Mouse (Mus musculus): ENCODE data around the gene Gm266.
"Not testable (repeated sequence)": the region's sequence is repeated elsewhere in the genome, so short reads cannot be mapped to it uniquely, and the experiment has no call there.

The Gm266 gene

DNA sequence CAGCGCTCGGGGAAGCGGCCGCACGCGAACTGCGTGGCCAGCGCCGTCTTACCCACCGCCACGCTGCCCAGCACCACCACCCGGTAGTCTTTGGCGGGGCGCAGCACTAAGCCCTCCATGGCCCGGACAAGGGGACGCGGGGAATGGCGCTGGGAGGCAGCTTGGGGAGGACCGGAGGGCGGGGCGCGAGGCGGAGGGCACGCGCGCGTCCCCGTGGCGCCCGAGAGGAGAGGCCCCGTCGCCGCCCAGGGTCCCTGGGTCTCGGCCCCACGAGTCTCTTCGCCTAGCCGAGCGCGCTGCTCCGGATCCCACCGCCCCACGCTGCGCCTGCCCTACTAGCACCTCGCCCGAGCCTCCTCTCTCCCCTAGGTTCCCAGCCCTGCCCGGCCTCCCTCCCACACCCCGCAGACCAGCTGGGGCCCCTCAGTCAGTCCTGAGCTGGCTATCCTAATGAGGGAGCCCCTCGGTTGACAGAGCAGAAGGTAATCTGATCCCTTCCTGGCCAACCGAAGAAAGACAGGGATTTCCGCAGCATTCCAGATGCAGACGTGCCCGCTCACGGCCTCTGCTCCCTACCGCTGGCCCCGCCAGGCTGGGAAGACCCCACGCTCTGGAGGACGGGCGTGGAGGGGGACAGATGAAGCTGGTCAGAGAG, at the start of gene Gm266:
Gm266 (minus strand) TSS at position 172 of the 655 bp plus-strand sequence.
- no peak for DNase-seq (ENCODE audit: low spot score)

DNA sequence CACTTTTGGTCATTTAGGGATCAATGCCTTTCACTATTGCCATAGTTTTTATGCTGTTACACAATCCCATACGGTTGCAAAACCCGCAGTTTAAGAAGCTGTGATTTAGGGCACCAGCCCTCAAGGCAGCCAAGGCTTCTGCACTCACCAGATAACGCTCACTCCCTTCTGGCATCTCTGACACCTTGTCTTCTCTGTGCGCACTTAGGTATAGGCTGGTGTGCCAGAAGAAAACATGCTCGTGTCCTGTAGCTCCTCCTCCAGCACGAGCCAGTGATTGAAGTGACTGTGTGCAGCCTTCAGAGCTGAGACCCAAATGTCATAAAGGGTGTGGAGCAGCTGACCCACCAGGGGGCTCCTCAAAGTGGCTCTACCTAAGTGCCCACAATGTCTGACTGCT, 49.7 kb upstream of the Gm266 start:
- DNase-seq (ENCODE audit: low spot score) = no peak

DNA sequence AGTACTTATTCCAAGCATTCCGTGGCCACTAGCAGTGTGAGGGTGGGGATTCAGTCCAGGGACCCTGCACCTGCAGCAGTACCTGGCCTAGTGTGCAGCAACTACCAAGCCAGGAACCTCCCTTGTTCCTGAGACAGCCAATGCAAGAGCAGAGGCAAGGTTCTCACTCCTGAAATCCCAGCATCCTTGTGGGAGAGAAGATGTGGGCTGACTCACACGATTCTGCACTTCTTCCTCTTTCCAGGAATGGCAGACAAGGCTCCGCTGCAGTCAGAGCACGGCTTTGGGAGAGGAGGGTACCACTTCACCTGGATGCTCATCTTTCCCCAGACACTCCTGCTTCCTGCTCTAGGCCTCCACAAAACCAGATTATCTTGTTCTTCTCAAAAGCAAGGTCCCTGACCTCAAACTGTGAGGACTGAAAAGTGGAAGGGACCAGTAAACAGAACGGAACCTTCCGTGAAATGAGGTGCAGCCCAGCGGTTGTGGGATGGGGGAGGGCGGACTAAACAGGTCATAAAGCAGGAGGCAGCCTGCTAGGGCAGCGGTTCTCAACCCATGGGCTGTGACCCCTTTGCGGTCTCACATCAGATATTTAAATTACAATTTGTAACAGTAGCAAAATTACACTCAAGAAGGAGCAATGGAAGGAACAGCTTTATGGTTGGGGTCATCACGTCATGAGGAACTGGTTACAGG, 47.6 kb upstream of the Gm266 start:
- DNase-seq (ENCODE audit: low spot score) = no peak

DNA sequence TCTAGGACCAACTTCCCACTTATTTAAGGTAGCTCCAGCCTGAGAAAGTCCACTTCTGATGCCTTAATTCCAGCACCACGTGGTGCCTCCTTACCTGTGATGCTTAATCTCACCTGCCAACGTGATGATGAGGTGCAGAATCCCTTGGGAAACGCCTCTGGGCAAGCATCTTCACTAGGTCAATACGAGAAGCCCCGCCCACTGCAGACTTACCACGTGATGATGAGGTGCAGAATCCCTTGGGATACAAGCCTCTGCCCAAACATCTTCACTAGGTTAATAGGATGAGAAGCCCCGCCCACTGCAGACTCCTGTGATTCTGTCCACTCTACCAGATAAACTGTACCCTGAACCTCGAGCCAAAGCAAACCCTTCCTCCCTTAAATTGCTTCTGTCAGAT, 43.6 kb upstream of the Gm266 start:
- DNase-seq (ENCODE audit: low spot score) = no peak

DNA sequence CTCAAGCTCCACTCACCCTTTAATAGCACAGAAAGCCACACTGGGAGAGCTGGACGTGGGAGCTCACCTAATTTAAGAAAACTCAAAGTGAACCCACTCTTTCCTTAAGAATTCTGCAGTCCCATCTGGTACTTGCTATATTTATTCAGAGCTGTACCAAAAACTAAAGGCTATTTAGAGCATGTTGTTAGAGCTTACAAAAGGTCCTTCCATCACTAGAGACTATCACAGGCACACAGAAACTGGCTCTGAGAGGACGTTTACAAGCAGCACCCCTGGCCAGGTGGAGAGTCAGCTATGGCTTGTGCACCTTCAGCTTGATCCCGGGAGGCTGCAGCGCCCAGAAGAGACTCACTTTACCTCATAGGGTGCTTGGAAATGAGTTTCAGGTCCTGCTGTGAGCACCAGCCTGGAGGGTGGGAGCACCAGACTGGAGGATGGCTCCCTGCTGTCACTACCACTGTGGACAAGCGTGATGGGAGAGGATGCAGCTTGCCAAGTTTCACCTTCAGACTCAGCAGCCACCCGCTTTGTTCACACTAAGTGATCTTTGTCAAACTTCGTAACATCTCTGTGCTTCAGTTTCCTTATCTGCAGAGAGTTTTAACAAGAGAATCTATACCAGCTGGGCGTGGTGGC, 42.1 kb upstream of the Gm266 start:
- DNase-seq (ENCODE audit: low spot score) = no peak

DNA sequence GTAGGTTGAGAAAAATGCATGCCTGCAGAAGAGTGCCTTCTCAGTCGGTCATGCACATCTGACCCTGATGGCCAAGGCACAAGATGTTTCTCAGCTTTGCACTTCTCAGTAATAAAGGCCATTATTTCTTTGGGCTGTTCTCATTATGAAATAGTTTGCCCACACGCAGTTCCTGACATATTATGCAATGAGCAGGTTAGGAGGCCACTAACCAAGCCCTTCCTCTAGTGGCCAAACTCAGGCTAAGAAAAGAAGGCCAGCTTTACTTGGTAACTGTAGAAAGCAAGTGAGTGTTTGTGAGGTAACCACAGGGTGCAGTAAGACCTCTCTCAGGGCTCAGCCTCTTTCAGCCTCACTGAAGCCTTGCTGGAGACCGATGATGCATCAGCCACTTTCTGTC, 39.3 kb upstream of the Gm266 start:
- DNase-seq (ENCODE audit: low spot score) = no peak

DNA sequence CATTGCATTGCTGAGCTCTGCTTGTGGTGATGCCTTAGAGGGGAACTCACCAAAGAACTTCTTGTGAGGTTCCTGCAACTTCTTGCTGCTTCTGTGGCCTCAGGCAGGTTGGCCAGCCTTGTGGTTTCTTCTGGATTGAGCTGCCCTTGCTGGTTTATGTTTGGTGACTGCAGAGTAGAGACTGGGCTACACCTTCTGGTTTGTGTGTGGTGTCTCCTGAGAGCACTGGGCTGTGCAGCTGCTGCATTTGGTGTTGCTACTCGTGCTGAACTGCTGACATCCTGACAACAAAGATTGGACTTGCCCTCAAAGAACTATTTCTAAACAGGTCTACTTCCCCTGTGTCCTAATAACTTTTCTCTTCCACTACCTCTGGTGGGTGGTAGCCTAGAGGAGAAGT, 38.8 kb upstream of the Gm266 start:
- DNase-seq (ENCODE audit: low spot score) = no peak

DNA sequence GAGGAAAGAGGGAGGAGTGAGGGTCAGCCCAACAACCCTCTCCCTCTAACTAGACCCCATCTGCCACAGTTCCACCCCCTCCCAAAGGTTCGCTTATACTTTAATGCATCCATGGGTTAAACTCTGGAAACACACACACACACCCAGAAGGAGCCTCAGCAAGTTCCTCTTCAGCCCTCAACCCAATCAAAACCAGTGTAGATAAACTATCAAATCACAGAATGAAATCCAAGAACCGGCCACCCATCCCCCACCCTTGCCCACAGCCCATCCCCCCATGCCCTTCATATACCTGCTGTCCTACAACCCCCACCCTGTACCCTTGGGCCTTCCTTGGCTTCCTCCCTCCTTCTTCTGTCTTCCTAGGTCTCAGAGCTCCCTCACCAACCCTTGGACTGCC, 35.4 kb upstream of the Gm266 start:
- no peak for DNase-seq (ENCODE audit: low spot score)

DNA sequence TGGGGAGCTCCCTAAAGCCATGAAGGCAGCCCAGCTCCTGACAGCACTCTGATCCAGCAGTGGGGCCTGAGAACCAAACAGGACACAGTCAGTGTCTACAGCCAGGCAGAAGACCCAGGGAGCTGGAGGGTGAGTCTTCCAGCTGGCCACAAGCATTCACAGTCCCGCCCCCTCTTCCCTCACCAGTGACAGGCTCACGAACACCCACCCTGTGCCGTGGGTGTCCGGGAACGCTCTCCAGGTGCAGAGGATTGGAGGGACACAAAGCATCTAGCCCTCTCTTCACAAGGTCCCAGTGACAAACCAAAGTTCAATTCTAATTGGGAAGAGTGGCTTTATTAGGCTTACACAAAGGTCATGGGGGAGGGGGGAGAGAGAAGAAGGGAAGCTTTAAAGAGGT, 34.2 kb upstream of the Gm266 start:
- DNase-seq (ENCODE audit: low spot score) = no peak

DNA sequence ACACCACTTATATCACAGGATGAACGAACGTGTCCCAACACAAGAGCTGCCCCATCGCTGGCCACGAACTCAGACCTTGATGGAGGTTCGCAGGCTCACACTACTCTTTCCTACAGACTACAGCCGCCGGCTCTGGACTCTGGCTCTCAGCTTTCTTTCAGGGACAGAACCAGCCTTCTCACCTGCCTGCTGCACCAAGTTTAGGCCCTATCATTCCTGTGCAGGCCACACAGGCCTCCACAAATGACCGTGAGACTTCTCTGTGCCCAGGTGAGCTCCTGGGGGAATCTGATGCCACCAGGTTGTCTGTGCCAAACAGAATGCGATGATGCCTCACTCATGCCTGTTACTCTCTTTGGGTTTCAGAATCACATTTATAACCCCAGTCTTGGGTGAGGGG, 32.8 kb upstream of the Gm266 start:
- no peak for DNase-seq (ENCODE audit: low spot score)

DNA sequence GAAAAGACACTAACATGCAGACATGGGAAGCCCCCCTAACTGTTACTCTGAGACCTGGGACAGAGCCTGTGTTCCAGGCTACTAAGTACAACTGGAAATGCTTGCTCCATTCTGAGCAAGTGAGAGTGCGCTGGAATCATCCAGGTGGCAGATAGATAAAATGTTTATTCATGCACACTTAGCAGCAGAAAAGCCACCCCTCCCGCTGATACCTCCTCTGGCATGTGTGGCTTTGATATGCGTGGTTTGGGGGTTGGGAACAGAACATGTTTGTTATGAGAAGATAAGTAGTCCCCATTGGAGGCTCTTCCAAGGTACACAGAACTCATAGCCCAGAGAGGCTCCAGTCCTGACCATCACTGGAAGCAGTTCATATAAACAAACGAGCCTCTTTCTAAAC, 32.3 kb upstream of the Gm266 start:
- no peak for DNase-seq (ENCODE audit: low spot score)

DNA sequence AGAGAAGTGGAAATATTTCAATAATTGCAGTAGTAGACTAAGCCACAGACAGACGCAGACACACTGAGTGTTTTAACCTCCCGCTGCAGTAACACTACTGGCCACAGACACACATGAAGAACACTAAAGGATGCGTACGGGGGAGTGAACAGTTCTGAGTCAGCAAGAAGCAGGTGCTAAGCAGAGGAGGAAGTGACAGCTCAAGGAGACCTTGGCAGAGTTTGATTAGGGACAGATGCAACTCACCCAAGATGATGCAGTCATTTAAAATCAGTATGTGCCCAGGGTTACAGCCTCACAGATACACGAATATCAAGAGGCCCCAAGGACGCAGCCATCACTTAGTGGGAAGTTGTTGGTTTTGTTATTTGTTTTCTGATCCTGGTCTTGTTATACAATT, 31.2 kb upstream of the Gm266 start:
- DNase-seq (ENCODE audit: low spot score) = no peak

DNA sequence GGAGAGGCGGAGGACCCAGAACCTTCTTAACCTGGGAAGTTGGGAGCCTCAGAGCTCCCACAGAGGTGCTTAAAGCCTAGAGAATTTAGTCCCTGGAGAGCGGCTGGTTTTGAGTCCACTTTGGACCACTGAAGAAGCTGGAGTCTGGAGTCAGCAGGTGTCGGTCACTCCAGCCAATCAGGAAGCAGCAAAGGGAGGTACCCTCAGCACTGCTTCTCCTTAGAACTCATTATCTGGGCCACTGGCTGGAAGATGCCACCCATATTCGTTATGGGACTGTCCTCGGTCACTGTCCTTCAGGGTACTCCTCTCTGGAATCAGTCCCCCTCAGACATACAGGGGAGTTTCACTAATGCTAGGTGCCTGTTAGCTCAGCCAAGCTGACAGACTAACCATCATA, 30.3 kb upstream of the Gm266 start:
- no peak for DNase-seq (ENCODE audit: low spot score)

DNA sequence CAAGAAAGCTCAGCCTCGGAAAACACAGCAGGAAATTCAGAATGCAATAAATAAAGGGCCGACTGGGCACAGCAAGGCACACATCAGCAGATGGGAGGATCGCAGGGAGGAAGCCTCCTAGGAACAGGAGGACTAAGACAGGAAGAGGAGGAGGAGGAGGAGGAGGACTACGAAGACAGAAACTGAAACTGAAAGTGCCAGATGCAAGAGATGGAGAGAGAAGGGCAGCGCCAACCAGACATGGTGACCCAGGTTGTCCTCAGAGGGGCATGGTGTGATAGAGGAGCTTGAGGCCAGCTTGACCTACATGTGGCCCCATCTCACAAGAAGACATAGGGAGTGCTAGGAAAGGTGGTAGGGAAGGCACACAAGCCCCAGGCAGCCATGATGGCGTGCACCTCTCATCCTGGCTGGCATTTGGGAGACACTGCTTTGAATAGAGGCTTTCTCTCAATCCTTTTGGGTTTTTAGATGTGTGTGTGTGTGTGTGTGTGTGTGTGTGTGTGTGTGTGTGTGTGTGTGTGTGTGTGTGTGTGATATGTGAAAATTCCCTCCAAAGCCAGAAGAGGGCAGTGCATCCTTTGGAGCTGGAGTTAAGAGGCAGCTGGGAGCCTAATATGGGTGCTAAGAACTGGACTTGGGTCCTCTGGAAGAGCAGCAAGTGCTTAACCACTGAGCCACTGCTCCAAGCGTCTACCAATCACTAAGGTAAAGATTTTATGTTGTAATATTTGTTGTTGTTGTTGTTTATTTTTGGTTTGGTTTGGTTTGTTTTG, 29.4 kb upstream of the Gm266 start:
- DNase-seq (ENCODE audit: low spot score) = no peak

DNA sequence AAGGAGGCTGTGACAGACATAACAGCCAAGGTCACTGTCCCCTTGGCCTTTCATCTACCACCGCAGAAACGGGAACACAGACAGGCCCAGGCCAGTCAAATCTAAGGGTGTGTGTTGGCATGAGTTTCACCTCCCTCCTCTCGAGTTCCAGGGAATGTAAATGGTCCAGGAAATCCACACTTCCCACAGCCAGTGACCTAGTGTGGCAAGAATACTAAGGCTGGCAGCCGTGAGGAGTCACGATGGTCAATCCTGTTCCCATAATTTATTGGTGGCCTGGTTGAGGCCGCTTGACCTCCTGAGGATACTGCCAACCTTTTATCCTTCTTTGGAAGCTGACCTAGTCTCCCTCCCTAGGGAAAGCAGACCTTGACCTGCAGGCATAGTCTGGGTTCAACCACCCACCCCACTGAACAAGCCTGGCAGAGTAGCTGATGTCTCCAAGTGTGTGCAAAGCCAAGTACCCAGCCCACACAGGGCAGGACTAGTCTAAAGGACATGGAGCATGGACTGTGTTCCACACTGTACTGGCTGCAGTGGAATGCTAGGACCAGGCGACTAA, 28.7 kb upstream of the Gm266 start:
- DNase-seq (ENCODE audit: low spot score) = no peak

DNA sequence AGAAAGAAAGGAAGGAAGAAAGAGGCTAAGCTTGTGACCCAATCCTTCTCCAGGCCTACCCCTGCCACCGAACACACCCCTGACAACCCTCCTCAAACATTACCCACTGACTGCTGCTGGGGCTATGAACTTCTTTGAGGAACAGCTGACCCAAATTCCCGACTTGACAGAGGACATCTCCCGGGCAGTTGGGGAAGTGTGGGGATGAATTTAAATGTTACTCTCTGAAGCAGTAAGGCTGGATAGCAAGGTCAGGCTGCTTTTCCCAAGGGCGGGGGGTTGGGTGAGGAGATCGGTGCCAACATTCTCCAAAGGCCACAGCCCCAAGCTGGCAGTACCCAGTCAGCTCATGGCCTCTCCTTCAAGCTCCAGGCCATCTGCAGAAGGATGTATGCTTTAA, 28.1 kb upstream of the Gm266 start:
- DNase-seq (ENCODE audit: low spot score) = no peak

DNA sequence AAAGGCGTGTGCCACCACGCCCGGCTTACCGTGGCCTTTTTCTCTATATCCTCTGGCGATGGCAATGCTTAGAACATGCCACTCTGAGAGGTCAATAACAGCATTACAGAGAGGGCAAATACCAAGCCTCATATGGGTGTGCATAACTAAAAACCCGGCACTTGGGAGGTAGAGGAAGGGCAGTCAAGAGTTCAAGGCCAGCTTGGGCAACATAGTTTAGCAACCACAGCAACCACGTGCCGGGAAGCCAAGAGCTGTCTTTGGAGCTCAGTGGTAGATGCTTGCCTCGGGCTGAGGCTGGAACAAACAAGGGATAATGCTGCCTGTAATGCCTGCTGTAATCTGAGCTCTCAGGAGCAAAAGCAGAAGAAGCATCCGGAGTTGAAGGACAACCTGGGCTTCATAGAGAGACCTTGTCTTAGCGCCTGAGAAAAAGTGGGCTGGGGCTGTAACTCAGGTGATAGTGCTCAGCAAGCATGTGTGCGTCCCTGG, 27.0 kb upstream of the Gm266 start:
- DNase-seq (ENCODE audit: low spot score) = no peak

DNA sequence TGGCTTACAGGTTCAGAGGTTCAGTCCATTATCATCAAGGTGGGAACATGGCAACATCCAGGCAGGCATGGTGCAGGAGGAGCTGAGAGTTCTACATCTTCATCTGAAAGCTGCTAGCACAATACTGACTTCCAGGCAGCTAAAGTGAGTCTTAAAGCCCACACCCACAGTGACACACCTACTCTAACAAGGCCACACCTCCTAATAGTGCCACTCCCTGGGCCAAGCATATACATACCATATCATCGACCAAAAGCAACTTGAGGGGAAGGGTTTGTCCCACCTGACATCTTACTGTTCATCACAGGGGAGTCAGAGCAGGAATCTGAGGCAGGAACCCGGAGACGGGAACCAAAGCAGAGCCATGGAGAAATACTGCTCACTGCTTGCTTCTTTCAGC, 22.8 kb upstream of the Gm266 start:
- DNase-seq (ENCODE audit: low spot score) = not testable (repeated sequence)

DNA sequence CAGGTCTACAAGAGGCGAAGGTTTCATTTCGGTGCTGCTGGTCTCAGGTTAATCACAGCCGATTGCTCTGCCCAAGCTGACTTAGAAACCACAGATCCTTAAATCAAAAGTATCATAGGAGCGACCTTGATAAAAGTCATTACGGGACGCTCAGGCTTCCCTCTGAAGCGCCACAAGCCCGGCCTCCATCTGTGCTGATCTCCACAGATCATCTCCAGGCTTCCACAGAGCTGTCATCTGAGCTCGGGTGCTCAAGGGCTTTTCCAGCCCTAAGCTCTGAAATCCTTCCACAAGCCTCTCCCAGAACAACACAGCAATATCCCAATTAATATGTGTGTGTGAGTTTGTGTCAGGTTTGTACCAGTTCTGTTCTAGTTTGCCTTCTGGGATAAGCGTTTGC, 22.3 kb upstream of the Gm266 start:
- DNase-seq (ENCODE audit: low spot score) = no peak

DNA sequence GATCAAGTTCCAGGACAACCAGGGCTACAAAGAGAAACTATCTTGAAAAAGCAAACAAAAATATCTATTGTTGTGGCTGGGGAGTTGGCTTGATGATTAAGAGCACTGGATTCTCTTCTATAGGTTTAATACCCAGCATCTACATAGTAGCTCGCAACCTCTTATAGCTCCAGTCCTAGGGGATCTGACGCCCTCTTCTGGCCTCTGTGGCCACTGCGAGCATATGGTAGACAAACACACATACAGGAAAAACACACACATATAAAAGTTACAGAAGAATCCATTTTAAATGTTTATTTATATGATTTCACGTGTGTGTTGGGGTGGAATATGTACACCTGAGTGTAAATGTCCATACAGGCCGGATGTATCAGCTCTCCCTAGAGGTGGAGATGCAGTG, 21.4 kb upstream of the Gm266 start:
- DNase-seq (ENCODE audit: low spot score) = no peak

DNA sequence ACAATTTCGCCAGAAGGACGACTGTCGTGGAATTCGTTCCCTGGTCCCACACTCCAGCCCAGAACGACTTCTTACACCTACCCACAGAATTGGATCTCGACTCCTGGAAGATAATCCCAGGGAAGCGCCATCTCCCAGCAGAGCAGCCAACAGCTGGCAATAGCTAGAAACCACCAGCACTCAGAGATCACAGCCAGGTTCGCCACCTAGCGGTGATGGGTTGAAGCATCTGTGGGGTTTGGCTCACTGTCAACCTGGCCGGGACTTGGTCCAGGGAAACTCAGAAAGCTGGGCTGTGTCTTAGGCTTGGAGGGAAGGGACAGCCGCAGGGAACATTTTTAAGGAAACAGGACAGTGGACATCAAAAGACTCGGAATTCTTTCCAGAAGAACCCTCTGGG, 19.3 kb upstream of the Gm266 start:
- peak; percentile 96 for DNase-seq (ENCODE audit: low spot score)

DNA sequence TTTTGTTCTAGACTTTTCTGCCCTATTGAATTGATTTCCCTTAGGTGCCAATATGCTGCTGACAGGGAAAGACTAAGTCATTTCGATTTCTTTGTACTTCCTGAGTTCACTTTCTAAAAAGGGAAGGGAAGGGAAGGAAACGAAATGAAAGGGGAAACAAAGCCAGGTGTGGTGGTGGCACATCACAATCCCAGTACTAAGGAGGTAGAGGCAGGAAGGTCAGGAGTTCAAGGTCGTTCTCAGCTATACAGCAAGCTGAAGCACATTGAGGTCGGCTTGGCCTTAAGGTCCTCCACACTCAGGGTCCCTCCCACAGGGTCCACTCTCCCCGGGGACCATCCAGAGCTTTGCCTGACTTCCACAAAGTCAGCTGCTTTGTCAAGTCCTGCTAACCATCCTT, 17.9 kb upstream of the Gm266 start:
- no peak for DNase-seq (ENCODE audit: low spot score)

Measured in layer of hippocampus, adult 9-10 months (tissue).